Mouse (Mus musculus) intestine, embryonic 15.5 days (tissue): ENCODE results near the gene Emx2. TPM values are rescaled to one million over a fixed set of nuclear protein-coding genes. Genes with fewer than 3 reads are reported as not detected.

Experiments used
- ATAC-seq: fragments of 200-750 bp; cut with Nextera tagmentation; 2 replicates; pipeline ENCODE4 v1.8.0; 2017; ENCODE audit warnings: moderate TSS enrichment, moderate library complexity
- H3K27ac ChIP-seq: fragments of 300-500 bp; sonication (generic); 2 replicates; pipeline ENCODE4 v1.5.1; 2015; ENCODE audit warnings: mild to moderate bottlenecking, inconsistent platforms
- H3K27me3 ChIP-seq: fragments of 300-500 bp; sonication (generic); replicated peaks from 2 replicates; pipeline ENCODE4 v1.6.1; 2015; ENCODE audit warnings: inconsistent platforms
- H3K36me3 ChIP-seq: fragments of 300-500 bp; sonication (generic); 2 replicates; pipeline ENCODE4 v1.6.1; 2015; ENCODE audit warnings: inconsistent platforms
- H3K4me1 ChIP-seq: fragments of 300-500 bp; sonication (generic); replicated peaks from 2 replicates; pipeline ENCODE4 v1.6.1; 2015; ENCODE audit warnings: inconsistent platforms
- H3K4me2 ChIP-seq: fragments of 300-500 bp; sonication (generic); replicated peaks from 2 replicates; pipeline ENCODE4 v1.6.1; 2015; ENCODE audit warnings: mild to moderate bottlenecking, inconsistent platforms
- H3K4me3 ChIP-seq: fragments of 300-500 bp; sonication (generic); replicated peaks from 2 replicates; pipeline ENCODE4 v1.5.1; 2015; ENCODE audit warnings: inconsistent platforms
- H3K9ac ChIP-seq: fragments of 300-500 bp; sonication (generic); 2 replicates; pipeline ENCODE4 v1.6.1; 2015; ENCODE audit warnings: inconsistent platforms
- H3K9me3 ChIP-seq: fragments of 300-500 bp; sonication (generic); 2 replicates; pipeline ENCODE4 v1.6.1; 2016; ENCODE audit warnings: inconsistent platforms
- WGBS: fragments of 180-500 bp; shearing (Covaris S2); methylation state at CpG from one replicate; pipeline ENCODE4 v1.1.7; 2015; 5-methylcytosine and 5-hydroxymethylcytosine counted together
- polyA plus RNA-seq: library from polyadenylated mRNA; unstranded; fragments of >200 nt; fragmentation: Nextera tagmentation; extraction: Ambion mirVana; gene quantifications from 2 replicates; pipeline ENCODE4 v1.2.1, GENCODE M21; 2015

The Emx2 gene
- polyA plus RNA-seq, result 0.10 and 0.43 TPM in 2 replicates

DNA sequence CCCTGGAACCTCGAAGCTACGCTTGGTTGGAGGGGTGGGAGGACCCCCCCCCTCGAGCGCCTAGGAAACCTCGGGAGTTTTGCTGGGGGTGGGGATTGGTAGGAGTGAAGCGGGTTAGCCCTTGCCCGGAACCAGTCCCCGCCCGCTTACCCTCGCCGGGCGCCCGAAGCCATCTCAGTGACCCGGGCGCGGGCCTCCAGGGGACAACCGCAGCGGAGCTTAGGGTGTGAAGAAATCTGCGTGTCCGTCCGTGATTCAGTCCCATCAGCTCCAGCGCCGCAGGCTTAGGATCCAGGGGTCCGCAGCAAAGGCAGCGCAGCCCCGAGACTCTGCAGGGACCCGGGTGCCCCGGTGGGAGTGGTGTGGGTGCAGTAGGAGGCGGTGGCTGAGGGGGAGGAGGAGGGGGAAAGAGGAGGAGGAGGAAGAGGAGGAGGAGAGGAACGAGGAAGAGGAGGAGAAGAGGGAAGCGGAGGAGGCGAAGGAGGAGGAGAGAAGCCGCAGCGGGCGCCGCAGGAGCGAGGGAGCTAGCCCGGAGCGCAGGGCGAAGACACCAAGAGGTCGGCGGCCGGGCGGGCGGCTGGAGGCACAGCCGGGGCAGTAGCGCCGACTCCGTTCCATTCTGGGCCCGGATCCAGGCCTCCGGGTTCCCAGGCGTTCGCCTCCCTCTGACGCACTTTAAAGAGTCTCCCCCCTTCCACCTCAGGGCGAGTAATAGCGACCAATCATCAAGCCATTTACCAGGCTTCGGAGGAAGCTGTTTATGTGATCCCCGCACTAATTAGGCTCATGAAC lies at the start of gene Emx2:
TSS of gene Emx2 (plus strand) at position 422 of the 792 bp plus-strand sequence.
- Histone ChIP-seq H3K9ac (no peak within 1 kb of the TSS), H3K4me3 (peak within 1 kb of the TSS; percentile 25), H3K4me1 (peaks cover 22% of the 10 kb centered on the region), H3K9me3 (no peaks in the 10 kb centered on the region), H3K36me3 (no peaks in the 10 kb centered on the region), H3K27me3 (peaks cover 92% of the 10 kb centered on the region), H3K4me2 (peak within 1 kb of the TSS; percentile 58), H3K27ac (no peak within 1 kb of the TSS)
- WGBS, result under 1% methylated on average over 58 of the region's 58 CpGs
- 0 out of 2 replicates have a peak, but pooled peaks have one; percentile 18 for ATAC-seq

DNA sequence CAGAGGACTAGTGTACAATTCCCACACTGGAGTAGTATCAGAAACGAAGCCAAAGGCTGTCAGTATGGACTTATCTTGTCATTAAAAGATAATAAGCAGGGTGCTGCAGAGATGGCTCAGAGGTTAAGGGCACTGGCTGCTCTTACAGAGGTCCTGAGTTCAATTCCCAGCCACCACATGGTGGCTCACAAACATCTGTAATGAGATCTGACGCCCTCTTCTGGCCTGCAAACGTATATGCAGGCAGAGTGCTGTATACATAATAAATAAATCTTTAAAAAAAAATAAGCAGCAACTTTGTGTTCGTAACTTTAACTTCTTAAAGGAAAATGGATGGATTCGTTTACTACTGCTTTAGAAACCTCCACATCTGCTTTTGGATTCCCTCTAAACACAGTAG lies 44.0 kb upstream of the Emx2 start:
- H3K9ac ChIP-seq, result no peak overlapping the region
- 0 out of 2 replicates have a peak, but pooled peaks cover 4% of the 10 kb centered on the region for H3K4me1 ChIP-seq
- H3K36me3 ChIP-seq, result no peaks in the 10 kb centered on the region
- no peaks in the 10 kb centered on the region; the same call in 1 of the 2 replicates for H3K27me3 ChIP-seq
- no peak overlapping the region for H3K27ac ChIP-seq
- no peak overlapping the region for H3K4me3 ChIP-seq
- no peak overlapping the region for H3K4me2 ChIP-seq
- H3K9me3 ChIP-seq, result no peaks in the 10 kb centered on the region
- WGBS, result 56% methylated on average over 5 of the region's 5 CpGs
- no peak for ATAC-seq

DNA sequence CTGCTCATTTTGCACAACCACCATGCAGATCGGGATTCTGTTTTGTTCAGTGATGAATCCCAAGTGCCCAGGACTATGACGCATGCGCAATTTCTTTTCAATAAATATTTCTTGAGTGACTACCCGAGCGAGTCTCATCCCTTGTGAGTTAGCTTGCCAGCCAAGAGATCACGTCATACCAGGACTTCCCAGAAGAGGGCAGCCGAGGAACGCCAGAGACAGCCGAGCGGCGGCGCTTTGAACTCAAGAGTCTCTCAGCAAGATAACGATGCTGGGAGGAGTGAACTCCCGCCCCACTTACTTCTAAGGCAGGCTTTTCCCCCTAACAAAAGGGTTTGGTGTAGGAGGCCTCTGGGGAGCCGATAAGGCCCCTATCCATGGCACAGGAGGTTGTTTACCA lies 40.1 kb upstream of the Emx2 start:
- H3K4me2 ChIP-seq, result no peak overlapping the region
- 2% methylated on average over 15 of the region's 15 CpGs for WGBS
- ATAC-seq, result peak; percentile 49; the same call in 1 of the 2 replicates

DNA sequence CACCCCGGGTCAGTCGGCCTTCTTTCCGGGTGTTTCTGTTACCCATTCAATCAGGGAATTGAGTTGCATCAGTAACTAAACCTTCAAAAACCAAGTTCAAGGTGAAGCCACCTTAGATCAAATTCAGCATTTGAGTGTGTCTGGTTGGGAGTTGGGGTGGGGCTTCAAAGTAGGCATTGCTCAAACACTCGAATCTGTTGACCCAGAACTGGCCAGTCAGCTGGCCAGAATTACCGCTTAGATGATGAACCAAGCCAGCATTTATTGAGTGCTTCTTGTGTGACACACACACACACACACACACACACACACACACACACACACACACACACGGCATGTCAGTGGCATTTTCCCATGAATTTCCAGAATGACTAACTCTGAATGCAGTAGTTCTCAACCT lies 39.5 kb upstream of the Emx2 start:
- Histone ChIP-seq H3K4me1 (0 out of 2 replicates have a peak, but pooled peaks cover 4% of the 10 kb centered on the region), H3K4me3 (no peak overlapping the region), H3K4me2 (no peak overlapping the region), H3K27me3 (no peaks in the 10 kb centered on the region; the same call in 1 of the 2 replicates), H3K27ac (no peak overlapping the region), H3K36me3 (no peaks in the 10 kb centered on the region), H3K9me3 (no peaks in the 10 kb centered on the region), H3K9ac (no peak overlapping the region)
- ATAC-seq, result no peak
- WGBS, result 67% methylated on average over 6 of the region's 6 CpGs

More for the DNA sequence above, 40.1 kb upstream of the Emx2 start:
- Histone ChIP-seq H3K9ac (no peak overlapping the region), H3K27ac (no peak overlapping the region), H3K4me1 (0 out of 2 replicates have a peak, but pooled peaks cover 4% of the 10 kb centered on the region), H3K4me3 (no peak overlapping the region), H3K36me3 (no peaks in the 10 kb centered on the region), H3K9me3 (no peaks in the 10 kb centered on the region), H3K27me3 (no peaks in the 10 kb centered on the region; the same call in 1 of the 2 replicates)

DNA sequence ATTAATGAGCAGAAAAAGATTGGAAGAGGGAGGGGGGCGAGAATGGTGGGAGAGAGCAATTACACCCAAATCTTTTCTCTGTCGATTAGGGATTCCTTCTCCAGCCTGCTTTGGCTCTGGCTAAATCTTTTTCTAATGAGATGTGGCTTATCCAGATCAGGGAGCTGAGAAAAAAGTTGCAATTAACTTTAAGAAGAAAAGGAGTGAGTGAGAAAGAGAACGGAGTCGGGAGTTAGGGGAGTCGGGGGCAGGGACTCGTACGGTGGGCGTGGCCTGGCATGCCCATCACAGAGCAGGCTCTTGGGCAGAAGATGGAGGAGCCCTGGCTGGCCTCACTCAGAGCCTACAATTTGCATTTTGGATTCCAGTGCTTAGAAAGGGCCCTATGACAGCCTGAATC lies 35.8 kb upstream of the Emx2 start:
- Histone ChIP-seq H3K9me3 (no peaks in the 10 kb centered on the region), H3K4me2 (peak overlapping the region; percentile 15; the same call in 1 of the 2 replicates), H3K27ac (no peak overlapping the region), H3K9ac (no peak overlapping the region), H3K36me3 (no peaks in the 10 kb centered on the region), H3K4me1 (0 out of 2 replicates have a peak, but pooled peaks cover 4% of the 10 kb centered on the region), H3K27me3 (no peaks in the 10 kb centered on the region; the same call in 1 of the 2 replicates), H3K4me3 (no peak overlapping the region)
- ATAC-seq, result no peak
- 15% methylated on average over 8 of the region's 8 CpGs for WGBS

DNA sequence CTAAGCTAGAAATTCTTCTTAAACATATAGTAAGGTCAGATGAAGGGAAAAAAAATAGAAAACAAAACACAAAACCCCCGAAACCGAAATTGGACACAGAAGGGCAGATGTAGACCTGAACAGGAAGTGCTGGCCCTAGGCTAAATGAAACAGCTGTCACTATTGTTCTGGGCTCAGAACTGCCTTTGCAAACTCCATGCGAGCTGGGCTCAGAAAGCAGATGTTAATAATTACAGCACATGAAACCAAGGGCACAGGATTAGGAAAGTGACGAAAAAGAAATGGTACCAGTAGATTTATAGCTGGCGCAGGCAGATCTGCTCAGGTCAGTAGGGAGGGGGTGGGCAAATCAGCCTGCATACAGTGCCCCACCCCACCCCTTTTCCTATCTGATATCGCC lies 34.5 kb upstream of the Emx2 start:
- no peak overlapping the region for H3K9ac ChIP-seq
- H3K4me2 ChIP-seq, result no peak overlapping the region
- no peaks in the 10 kb centered on the region; the same call in 1 of the 2 replicates for H3K9me3 ChIP-seq
- no peak overlapping the region for H3K4me3 ChIP-seq
- H3K27me3 ChIP-seq, result no peaks in the 10 kb centered on the region
- H3K4me1 ChIP-seq, result no peaks in the 10 kb centered on the region
- 44% methylated on average over 6 of the region's 6 CpGs for WGBS
- H3K27ac ChIP-seq, result no peak overlapping the region
- no peak for ATAC-seq
- no peaks in the 10 kb centered on the region for H3K36me3 ChIP-seq

DNA sequence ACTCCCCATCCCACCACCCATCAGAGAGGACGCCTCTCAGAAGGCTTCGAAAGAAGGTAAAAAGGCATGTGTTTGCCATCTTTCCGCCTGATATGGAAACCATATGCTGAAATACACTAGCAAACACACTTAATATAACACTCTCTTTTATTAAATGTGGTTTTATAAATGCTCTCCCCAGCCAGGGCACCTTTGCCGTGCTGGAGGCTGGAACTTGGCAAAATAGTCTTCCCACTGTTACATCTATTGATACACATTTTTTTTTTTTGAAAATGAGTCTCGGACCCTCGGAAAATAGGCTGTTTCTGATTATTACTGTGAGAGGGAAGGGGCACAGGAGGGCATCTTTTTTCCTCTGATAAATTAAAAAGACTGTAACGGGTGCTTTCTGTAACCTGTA lies 33.2 kb upstream of the Emx2 start:
- no peak for ATAC-seq
- 86% methylated on average over 7 of the region's 7 CpGs for WGBS
- no peaks in the 10 kb centered on the region; the same call in 1 of the 2 replicates for H3K9me3 ChIP-seq

DNA sequence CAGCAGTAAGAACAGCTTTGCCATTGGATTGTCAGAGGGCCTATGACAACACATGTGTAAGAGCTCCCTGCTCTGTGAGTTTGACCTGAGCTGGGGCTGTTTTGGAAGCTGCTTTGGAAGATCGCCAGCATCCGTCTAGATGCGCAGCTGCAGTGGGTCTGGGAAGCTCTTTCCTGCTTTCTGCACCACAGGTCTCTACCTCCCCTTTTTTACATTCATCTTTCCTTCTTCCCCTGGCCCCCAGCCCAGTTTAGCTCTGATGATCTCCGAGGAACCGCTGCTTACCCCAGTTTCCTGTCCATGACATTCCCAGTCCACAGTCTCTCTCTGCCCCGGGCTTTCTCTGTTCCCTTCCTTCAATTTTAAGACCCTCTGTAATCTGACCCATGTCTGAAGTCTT lies 25.9 kb upstream of the Emx2 start:
- H3K9me3 ChIP-seq, result no peaks in the 10 kb centered on the region; the same call in 1 of the 2 replicates
- no peaks in the 10 kb centered on the region for H3K27me3 ChIP-seq
- WGBS, result 34% methylated on average over 6 of the region's 6 CpGs
- no peaks in the 10 kb centered on the region for H3K36me3 ChIP-seq
- no peak overlapping the region for H3K9ac ChIP-seq
- no peak overlapping the region for H3K27ac ChIP-seq
- no peak for ATAC-seq
- H3K4me1 ChIP-seq, result no peaks in the 10 kb centered on the region
- no peak overlapping the region for H3K4me3 ChIP-seq
- no peak overlapping the region for H3K4me2 ChIP-seq

More for the DNA sequence above, 33.2 kb upstream of the Emx2 start:
- no peak overlapping the region for H3K4me2 ChIP-seq
- H3K27me3 ChIP-seq, result no peaks in the 10 kb centered on the region
- no peak overlapping the region for H3K9ac ChIP-seq
- H3K4me3 ChIP-seq, result no peak overlapping the region
- no peaks in the 10 kb centered on the region for H3K4me1 ChIP-seq
- H3K27ac ChIP-seq, result no peak overlapping the region
- no peaks in the 10 kb centered on the region for H3K36me3 ChIP-seq

DNA sequence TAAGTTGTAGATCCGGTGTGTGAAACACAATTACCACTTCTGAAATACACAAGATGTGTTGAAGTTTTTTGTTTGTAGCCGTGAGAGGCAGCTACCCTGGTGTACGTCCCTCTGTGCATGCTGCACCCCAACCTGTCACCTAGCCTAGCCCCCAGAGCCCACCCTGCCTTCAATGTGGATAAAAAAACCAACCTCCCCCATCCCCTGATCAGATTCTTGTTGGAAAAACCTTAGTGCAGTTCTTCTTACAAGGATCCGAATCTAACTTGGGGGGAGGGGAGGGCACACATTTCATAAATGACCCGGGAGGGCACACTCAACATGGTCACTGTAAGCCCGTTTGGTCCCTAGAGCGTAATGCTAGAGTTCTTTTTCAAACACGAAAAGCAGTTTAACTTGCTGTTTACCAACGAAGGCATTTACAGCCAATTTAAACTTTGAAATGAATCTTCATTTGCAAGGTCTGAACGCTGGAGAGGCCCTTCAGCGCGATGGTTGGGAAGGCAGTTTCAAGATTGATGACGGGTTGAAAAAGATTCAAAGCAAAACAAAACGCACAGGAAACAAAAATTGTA lies 7.5 kb upstream of the Emx2 start:
- Histone ChIP-seq H3K27me3 (peaks cover 76% of the 10 kb centered on the region), H3K36me3 (no peaks in the 10 kb centered on the region), H3K4me1 (0 out of 2 replicates have a peak, but pooled peaks cover 5% of the 10 kb centered on the region), H3K27ac (no peak overlapping the region), H3K4me2 (no peak overlapping the region), H3K9me3 (no peaks in the 10 kb centered on the region), H3K9ac (no peak overlapping the region), H3K4me3 (no peak overlapping the region)
- WGBS, result 5% methylated on average over 14 of the region's 14 CpGs
- ATAC-seq, result no peak

DNA sequence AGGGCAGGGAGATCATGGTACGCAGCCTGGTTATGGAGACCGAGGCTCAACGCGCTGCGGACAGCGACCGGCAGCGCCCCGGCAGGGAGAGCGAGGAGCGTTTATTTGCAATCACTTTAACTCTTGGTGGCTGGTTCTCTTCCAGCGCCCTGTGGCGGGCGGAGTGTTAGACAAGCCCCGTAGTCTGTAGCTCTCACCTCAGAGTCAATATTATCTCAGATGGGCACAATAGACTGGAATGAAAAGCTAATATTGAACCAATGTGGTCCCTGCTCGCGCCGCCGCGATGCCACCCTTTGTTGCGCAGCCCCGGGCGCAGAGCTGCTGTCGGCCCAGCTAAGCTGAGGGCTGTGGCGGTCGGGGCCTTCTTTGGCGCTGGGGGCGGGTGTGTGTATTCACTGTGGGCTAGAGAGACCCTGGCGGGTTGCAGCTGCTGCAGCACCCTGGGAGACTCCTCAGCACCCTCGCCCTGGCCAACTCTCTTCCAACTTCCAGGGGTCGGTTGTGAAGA lies 6.7 kb upstream of the Emx2 start:
- H3K4me1 ChIP-seq, result 0 out of 2 replicates have a peak, but pooled peaks cover 5% of the 10 kb centered on the region
- 0 out of 2 replicates have a peak overlapping the region, but pooled peaks have one; percentile 17 for H3K4me2 ChIP-seq
- H3K9me3 ChIP-seq, result no peaks in the 10 kb centered on the region
- H3K27ac ChIP-seq, result no peak overlapping the region
- H3K4me3 ChIP-seq, result no peak overlapping the region
- no peak overlapping the region for H3K9ac ChIP-seq
- no peaks in the 10 kb centered on the region for H3K36me3 ChIP-seq
- H3K27me3 ChIP-seq, result peaks cover 84% of the 10 kb centered on the region
- no peak for ATAC-seq
- under 1% methylated on average over 31 of the region's 31 CpGs for WGBS

DNA sequence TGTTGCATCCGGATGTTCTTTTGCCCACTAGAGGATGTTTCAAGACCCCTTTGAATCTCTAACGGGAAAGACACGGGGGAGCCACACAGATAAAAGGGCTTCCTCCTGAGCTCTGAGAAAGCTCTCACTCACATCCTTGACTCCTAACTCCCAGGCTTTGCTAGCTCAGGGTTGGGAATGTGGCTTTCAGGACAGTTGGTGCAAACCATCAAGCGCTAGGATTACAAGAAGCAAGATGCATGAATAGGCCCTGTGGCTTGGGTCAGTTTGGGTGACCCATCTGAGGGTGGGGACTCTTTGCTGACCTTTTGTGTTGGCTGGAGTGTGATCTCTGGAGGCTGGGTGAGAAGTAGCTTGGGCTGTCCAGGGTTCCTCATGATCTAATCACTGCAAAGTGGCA lies 5.9 kb upstream of the Emx2 start:
- H3K36me3 ChIP-seq, result no peaks in the 10 kb centered on the region
- no peak overlapping the region for H3K27ac ChIP-seq
- no peaks in the 10 kb centered on the region for H3K9me3 ChIP-seq
- 4% methylated on average over 4 of the region's 4 CpGs for WGBS
- no peak overlapping the region for H3K9ac ChIP-seq
- 0 out of 2 replicates have a peak, but pooled peaks cover 5% of the 10 kb centered on the region for H3K4me1 ChIP-seq
- H3K27me3 ChIP-seq, result peaks cover 91% of the 10 kb centered on the region
- H3K4me3 ChIP-seq, result no peak overlapping the region
- no peak overlapping the region for H3K4me2 ChIP-seq
- no peak for ATAC-seq

DNA sequence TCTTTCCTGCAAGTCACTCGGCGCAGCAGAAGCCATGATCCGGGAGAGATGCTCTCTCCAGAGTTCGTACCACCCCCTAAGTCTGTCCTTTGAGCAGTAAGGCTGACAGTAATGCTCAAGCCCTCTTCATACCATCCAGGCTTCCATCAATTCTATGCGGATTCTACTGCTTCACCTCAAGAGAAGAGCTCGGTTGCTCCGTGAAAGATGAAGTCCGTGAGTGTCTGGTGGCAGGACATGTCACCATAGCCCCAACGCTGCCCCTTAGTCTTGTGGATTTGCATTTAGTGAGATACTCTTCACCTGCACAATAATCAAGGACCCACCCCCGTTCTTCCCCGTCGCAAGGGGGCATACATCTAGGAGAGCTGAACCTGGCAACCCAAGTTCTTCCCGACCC lies 4.6 kb upstream of the Emx2 start:
- no peak overlapping the region for H3K27ac ChIP-seq
- H3K4me3 ChIP-seq, result no peak overlapping the region
- H3K4me1 ChIP-seq, result peaks cover 14% of the 10 kb centered on the region
- WGBS, result 9% methylated on average over 13 of the region's 13 CpGs
- H3K9me3 ChIP-seq, result no peaks in the 10 kb centered on the region
- no peaks in the 10 kb centered on the region for H3K36me3 ChIP-seq
- peaks cover 94% of the 10 kb centered on the region for H3K27me3 ChIP-seq
- no peak overlapping the region for H3K9ac ChIP-seq
- H3K4me2 ChIP-seq, result no peak overlapping the region
- no peak for ATAC-seq
